Mouse (Mus musculus) urinary bladder, adult 18-20 months (tissue): ENCODE measurements around the gene Gpr1.
A peak's percentile ranks its signal among the peaks of the same experiment; 100 is the strongest.
"Not testable (repeated sequence)": the region's sequence is repeated elsewhere in the genome, so short reads cannot be mapped to it uniquely, and the experiment has no call there.

Experiments
- DNase-seq, 2 experiments: peaks; one replicate each; pipeline ENCODE4 v3.0.0; 2022; ENCODE audit warnings: low spot score in 2 of 2, mixed read lengths in 2 of 2

Gpr1 gene

GRCm38 (mm10) chr1:63219277-63219676 lies 4.9 kb upstream of the Gpr1 start:
- no peak for DNase-seq

GRCm38 (mm10) chr1:63214631-63215030 lies 288 bp upstream of the Gpr1 start:
- no peak for DNase-seq

GRCm38 (mm10) chr1:63213478-63214270 lies 669 bp downstream of the Gpr1 start:
- DNase-seq = no peak

GRCm38 (mm10) chr1:63209861-63210529 lies 4.3 kb downstream of the Gpr1 start:
- no peak for DNase-seq

GRCm38 (mm10) chr1:63207607-63208006 lies 6.7 kb downstream of the Gpr1 start:
- DNase-seq = no peak

- DNase-seq = no peak
Measured at GRCm38 (mm10) chr1:63204660-63205394, 9.5 kb downstream of the Gpr1 start.

GRCm38 (mm10) chr1:63203950-63204659 lies 10.2 kb downstream of the Gpr1 start:
- DNase-seq = no peak

GRCm38 (mm10) chr1:63203471-63203870 lies 10.9 kb downstream of the Gpr1 start:
- DNase-seq = no peak

GRCm38 (mm10) chr1:63201672-63202071 lies 12.7 kb downstream of the Gpr1 start:
- DNase-seq = no peak

GRCm38 (mm10) chr1:63200322-63200721 lies 14.0 kb downstream of the Gpr1 start:
- DNase-seq = no peak

GRCm38 (mm10) chr1:63199387-63199786 lies 15.0 kb downstream of the Gpr1 start:
- DNase-seq = no peak

GRCm38 (mm10) chr1:63195848-63196512 lies 18.4 kb downstream of the Gpr1 start:
- no peak for DNase-seq

- DNase-seq = no peak
Measured at GRCm38 (mm10) chr1:63192306-63193065, 21.9 kb downstream of the Gpr1 start.

- no peak for DNase-seq
Measured at GRCm38 (mm10) chr1:63190851-63191250, 23.5 kb downstream of the Gpr1 start.

GRCm38 (mm10) chr1:63188536-63188935 lies 25.8 kb downstream of the Gpr1 start:
- DNase-seq = no peak

GRCm38 (mm10) chr1:63185430-63185829 lies 28.9 kb downstream of the Gpr1 start:
- not testable (repeated sequence) for DNase-seq

- peak in 1 of 2 experiments; percentile 41 for DNase-seq
Measured at GRCm38 (mm10) chr1:63182636-63183270, 31.6 kb downstream of the Gpr1 start.

- no peak for DNase-seq
Measured at GRCm38 (mm10) chr1:63182212-63182611, 32.1 kb downstream of the Gpr1 start.

GRCm38 (mm10) chr1:63181480-63181879 lies 32.9 kb downstream of the Gpr1 start:
- no peak for DNase-seq

GRCm38 (mm10) chr1:63181019-63181418 lies 33.3 kb downstream of the Gpr1 start:
- DNase-seq = peak; percentile 76 to 83
